Mouse (Mus musculus) right cerebral cortex, postnatal 10 days (tissue): ENCODE data around the gene Sipa1l2.

Source experiments
- DNase-seq, 2 experiments: peaks; one replicate each; pipeline ENCODE4 v3.0.0; 2021; ENCODE audit warnings: low spot score in 2 of 2

Gene Sipa1l2

GRCm38 (mm10) chr8:125368341-125369035 is 201.1 kb downstream of the Sipa1l2 start:
- no peak for DNase-seq
